Mouse (Mus musculus) midbrain, embryonic 12.5 days (tissue): Measurements from ENCODE around the gene Gfy. TPM values are rescaled to one million over a fixed set of nuclear protein-coding genes. Genes with fewer than 3 reads are reported as not detected.
A peak's percentile ranks its signal among the peaks of the same experiment; 100 is the strongest.
"Not testable (repeated sequence)": the region's sequence is repeated elsewhere in the genome, so short reads cannot be mapped to it uniquely, and the experiment has no call there.

ENCODE experiments used
- ATAC-seq: fragments of 200-750 bp; cut with Nextera tagmentation; 2 replicates; pipeline ENCODE4 v1.8.0; 2017; ENCODE audit warnings: low read depth, moderate TSS enrichment, moderate library complexity; ENCODE audit not compliant: low FRiP score
- H3K27ac ChIP-seq: fragments of 300-500 bp; sonication (generic); replicated peaks from 2 replicates; pipeline ENCODE4 v1.5.1; 2016; ENCODE audit warnings: mild to moderate bottlenecking
- H3K27me3 ChIP-seq: fragments of 300-500 bp; sonication (generic); 2 replicates; pipeline ENCODE4 v1.6.1; 2016; ENCODE audit warnings: mild to moderate bottlenecking
- H3K36me3 ChIP-seq: fragments of 300-500 bp; sonication (generic); 2 replicates; pipeline ENCODE4 v1.6.1; 2016
- H3K4me1 ChIP-seq: fragments of 300-500 bp; sonication (generic); 2 replicates; pipeline ENCODE4 v1.6.1; 2016
- H3K4me2 ChIP-seq: fragments of 300-500 bp; sonication (generic); replicated peaks from 2 replicates; pipeline ENCODE4 v1.6.1; 2016; ENCODE audit warnings: mild to moderate bottlenecking, moderate library complexity
- H3K4me3 ChIP-seq: fragments of 300-500 bp; sonication (generic); 2 replicates; pipeline ENCODE4 v1.5.1; 2016; ENCODE audit warnings: mild to moderate bottlenecking
- H3K9ac ChIP-seq: fragments of 300-500 bp; sonication (generic); replicated peaks from 2 replicates; pipeline ENCODE4 v1.6.1; 2016; ENCODE audit warnings: mild to moderate bottlenecking, moderate library complexity
- H3K9me3 ChIP-seq: fragments of 300-500 bp; sonication (generic); 2 replicates; pipeline ENCODE4 v1.6.1; 2016; ENCODE audit warnings: mild to moderate bottlenecking
- WGBS: fragments of 180-500 bp; shearing (Covaris S2); methylation state at CpG from one replicate; pipeline ENCODE4 v1.1.7; 2016; 5-methylcytosine and 5-hydroxymethylcytosine counted together
- polyA plus RNA-seq: library from polyadenylated mRNA; unstranded; fragments of >200 nt; fragmentation: Nextera tagmentation; extraction: Ambion mirVana; gene quantifications from 2 replicates; pipeline ENCODE4 v1.2.1, GENCODE M21; 2016

The Gfy gene
- polyA plus RNA-seq, 1 experiment from 2014 or later = not detected

- 5% methylated on average over 69 of the region's 69 CpGs for WGBS
- H3K4me2 ChIP-seq = peak within 1 kb of the TSS; percentile 78
- H3K4me1 ChIP-seq = peaks cover 22% of the 10 kb centered on the region
- H3K9ac ChIP-seq = peak within 1 kb of the TSS; percentile 86
- no peaks in the 10 kb centered on the region for H3K9me3 ChIP-seq
- H3K4me3 ChIP-seq = peak within 1 kb of the TSS; percentile 69
- peak; percentile 94 for ATAC-seq
- H3K27ac ChIP-seq = peak within 1 kb of the TSS; percentile 93
- H3K27me3 ChIP-seq = no peaks in the 10 kb centered on the region
- peaks cover 16% of the 10 kb centered on the region for H3K36me3 ChIP-seq
Measured at GRCm38 (mm10) chr7:45154096-45154992, 25.0 kb downstream of the Gfy start, which contains the start of the genes Pih1d1 and Aldh16a1. Gene Pih1d1, plus strand, starts transcription at chr7:45154303. Gene Aldh16a1, minus strand, starts transcription at chr7:45154584.

- ATAC-seq = no peak
- 6% methylated on average over 5 of the region's 5 CpGs for WGBS
- H3K27ac ChIP-seq = peak overlapping the region; percentile 93
- peak overlapping the region; percentile 78 for H3K4me2 ChIP-seq
- H3K27me3 ChIP-seq = no peaks in the 10 kb centered on the region
- peak overlapping the region; percentile 69 for H3K4me3 ChIP-seq
- peaks cover 22% of the 10 kb centered on the region for H3K4me1 ChIP-seq
- 0 out of 2 replicates have a peak, but pooled peaks cover 8% of the 10 kb centered on the region for H3K36me3 ChIP-seq
- no peaks in the 10 kb centered on the region for H3K9me3 ChIP-seq
- H3K9ac ChIP-seq = peak overlapping the region; percentile 86
Measured at GRCm38 (mm10) chr7:45153586-45153985, 25.8 kb downstream of the Gfy start.

- WGBS = 92% methylated on average over 2 of the region's 2 CpGs
- H3K27ac ChIP-seq, H3K27me3 ChIP-seq, ATAC-seq, H3K36me3 ChIP-seq, H3K9me3 ChIP-seq, H3K4me3 ChIP-seq, H3K9ac ChIP-seq: not testable (repeated sequence)
- H3K4me2 ChIP-seq = peak overlapping the region; percentile 78; the same call in 1 of the 2 replicates
- H3K4me1 ChIP-seq = peaks cover 22% of the 10 kb centered on the region
Measured at GRCm38 (mm10) chr7:45153052-45153451, 26.3 kb downstream of the Gfy start.

GRCm38 (mm10) chr7:45151303-45151702, 28.1 kb downstream of the Gfy start:
- H3K9ac ChIP-seq = no peak overlapping the region
- WGBS = 68% methylated on average over 11 of the region's 11 CpGs

GRCm38 (mm10) chr7:45150321-45150720, 29.0 kb downstream of the Gfy start:
- H3K27me3 ChIP-seq = no peaks in the 10 kb centered on the region
- no peaks in the 10 kb centered on the region for H3K9me3 ChIP-seq
- peaks cover 21% of the 10 kb centered on the region for H3K4me1 ChIP-seq
- no peak for ATAC-seq
- H3K9ac ChIP-seq = peak overlapping the region; percentile 17; the same call in 1 of the 2 replicates
- no peak overlapping the region for H3K4me3 ChIP-seq
- H3K4me2 ChIP-seq = no peak overlapping the region
- 0 out of 2 replicates have a peak, but pooled peaks cover 7% of the 10 kb centered on the region for H3K36me3 ChIP-seq
- 68% methylated on average over 4 of the region's 4 CpGs for WGBS
- H3K27ac ChIP-seq = no peak overlapping the region; the same call in 1 of the 2 replicates

More at GRCm38 (mm10) chr7:45151303-45151702, 28.1 kb downstream of the Gfy start:
- Histone ChIP-seq H3K27ac (no peak overlapping the region; the same call in 1 of the 2 replicates), H3K36me3 (no peaks in the 10 kb centered on the region), H3K4me1 (peaks cover 22% of the 10 kb centered on the region), H3K4me2 (no peak overlapping the region), H3K9me3 (no peaks in the 10 kb centered on the region), H3K4me3 (no peak overlapping the region), H3K27me3 (no peaks in the 10 kb centered on the region)
- ATAC-seq = no peak

- Histone ChIP-seq H3K36me3 (peaks cover 15% of the 10 kb centered on the region), H3K9me3 (no peaks in the 10 kb centered on the region), H3K27me3 (no peaks in the 10 kb centered on the region), H3K27ac (no peak overlapping the region), H3K4me3 (no peak overlapping the region), H3K4me1 (peaks cover 15% of the 10 kb centered on the region), H3K4me2 (no peak overlapping the region), H3K9ac (no peak overlapping the region)
- no peak for ATAC-seq
- 24% methylated on average over 6 of the region's 6 CpGs for WGBS
Measured at GRCm38 (mm10) chr7:45149545-45149944, 29.8 kb downstream of the Gfy start.

- 0 out of 2 replicates have a peak overlapping the region, but pooled peaks have one; percentile 11 for H3K9ac ChIP-seq
- no peak for ATAC-seq
- 65% methylated on average over 4 of the region's 4 CpGs for WGBS
Measured at GRCm38 (mm10) chr7:45148534-45149098, 30.8 kb downstream of the Gfy start.

DNA sequence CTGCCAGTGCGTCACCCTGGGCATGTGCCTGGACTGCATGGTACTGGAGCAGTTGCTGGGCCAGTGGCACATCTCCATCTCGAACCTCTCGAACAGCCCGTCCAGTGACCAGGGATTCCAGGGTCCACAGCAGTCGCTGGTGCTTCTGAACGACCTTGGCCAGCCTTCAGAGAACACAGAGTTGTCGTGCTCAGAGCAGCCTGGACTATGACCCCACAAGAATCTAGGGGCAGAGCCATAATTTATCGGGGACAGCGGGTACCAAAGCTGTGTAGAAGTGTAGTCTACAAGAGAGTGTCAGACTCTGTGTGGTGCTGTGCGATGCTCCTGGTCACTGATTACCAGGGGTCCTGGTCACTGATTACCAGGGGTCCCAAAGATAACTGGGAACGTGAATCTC, 31.5 kb downstream of the Gfy start:
- 94% methylated on average over 11 of the region's 11 CpGs for WGBS
- no peak overlapping the region for H3K4me2 ChIP-seq
- H3K4me3 ChIP-seq = no peak overlapping the region
- no peaks in the 10 kb centered on the region for H3K9me3 ChIP-seq
- no peak for ATAC-seq
- no peaks in the 10 kb centered on the region for H3K27me3 ChIP-seq
- H3K27ac ChIP-seq = no peak overlapping the region
- no peak overlapping the region for H3K9ac ChIP-seq
- peaks cover 9% of the 10 kb centered on the region; the same call in 1 of the 2 replicates for H3K4me1 ChIP-seq
- peaks cover 30% of the 10 kb centered on the region for H3K36me3 ChIP-seq

More at GRCm38 (mm10) chr7:45148534-45149098, 30.8 kb downstream of the Gfy start:
- Histone ChIP-seq H3K4me2 (no peak overlapping the region), H3K9me3 (no peaks in the 10 kb centered on the region), H3K4me1 (peaks cover 14% of the 10 kb centered on the region), H3K27me3 (no peaks in the 10 kb centered on the region), H3K36me3 (peaks cover 24% of the 10 kb centered on the region), H3K27ac (no peak overlapping the region), H3K4me3 (no peak overlapping the region)

GRCm38 (mm10) chr7:45147267-45147666, 32.1 kb downstream of the Gfy start:
- ATAC-seq = no peak
- no peak overlapping the region for H3K4me3 ChIP-seq
- 95% methylated on average over 11 of the region's 11 CpGs for WGBS
- no peaks in the 10 kb centered on the region for H3K9me3 ChIP-seq
- peaks cover 9% of the 10 kb centered on the region; the same call in 1 of the 2 replicates for H3K4me1 ChIP-seq
- H3K27me3 ChIP-seq = no peaks in the 10 kb centered on the region
- peaks cover 36% of the 10 kb centered on the region for H3K36me3 ChIP-seq
- no peak overlapping the region for H3K9ac ChIP-seq
- H3K4me2 ChIP-seq = no peak overlapping the region
- H3K27ac ChIP-seq = no peak overlapping the region

DNA sequence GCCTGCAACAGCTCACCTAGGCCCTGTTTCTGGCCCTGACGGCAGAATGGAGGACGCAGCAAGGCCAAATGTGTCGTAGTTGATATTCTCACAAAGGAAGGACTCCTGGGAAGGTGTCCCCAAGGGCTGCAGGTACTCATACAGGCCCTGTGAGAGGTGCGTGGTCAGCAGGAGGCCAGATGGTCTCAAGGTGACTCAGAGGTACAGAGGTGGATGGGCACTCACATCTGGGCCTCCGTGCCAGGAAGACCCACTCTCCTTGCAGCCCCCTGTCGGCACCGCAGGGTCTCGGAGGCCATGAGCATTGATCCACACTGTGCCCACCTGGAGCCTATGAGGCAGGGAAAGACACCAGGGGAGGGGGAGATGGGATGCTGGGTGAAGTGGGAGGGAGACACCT, 33.9 kb downstream of the Gfy start:
- Histone ChIP-seq H3K9me3 (no peaks in the 10 kb centered on the region), H3K4me3 (no peak overlapping the region), H3K4me2 (no peak overlapping the region), H3K36me3 (peaks cover 48% of the 10 kb centered on the region), H3K4me1 (peaks cover 4% of the 10 kb centered on the region; the same call in 1 of the 2 replicates), H3K9ac (0 out of 2 replicates have a peak overlapping the region, but pooled peaks have one; percentile 7), H3K27ac (no peak overlapping the region), H3K27me3 (no peaks in the 10 kb centered on the region)
- WGBS = 96% methylated on average over 8 of the region's 8 CpGs
- ATAC-seq = no peak

DNA sequence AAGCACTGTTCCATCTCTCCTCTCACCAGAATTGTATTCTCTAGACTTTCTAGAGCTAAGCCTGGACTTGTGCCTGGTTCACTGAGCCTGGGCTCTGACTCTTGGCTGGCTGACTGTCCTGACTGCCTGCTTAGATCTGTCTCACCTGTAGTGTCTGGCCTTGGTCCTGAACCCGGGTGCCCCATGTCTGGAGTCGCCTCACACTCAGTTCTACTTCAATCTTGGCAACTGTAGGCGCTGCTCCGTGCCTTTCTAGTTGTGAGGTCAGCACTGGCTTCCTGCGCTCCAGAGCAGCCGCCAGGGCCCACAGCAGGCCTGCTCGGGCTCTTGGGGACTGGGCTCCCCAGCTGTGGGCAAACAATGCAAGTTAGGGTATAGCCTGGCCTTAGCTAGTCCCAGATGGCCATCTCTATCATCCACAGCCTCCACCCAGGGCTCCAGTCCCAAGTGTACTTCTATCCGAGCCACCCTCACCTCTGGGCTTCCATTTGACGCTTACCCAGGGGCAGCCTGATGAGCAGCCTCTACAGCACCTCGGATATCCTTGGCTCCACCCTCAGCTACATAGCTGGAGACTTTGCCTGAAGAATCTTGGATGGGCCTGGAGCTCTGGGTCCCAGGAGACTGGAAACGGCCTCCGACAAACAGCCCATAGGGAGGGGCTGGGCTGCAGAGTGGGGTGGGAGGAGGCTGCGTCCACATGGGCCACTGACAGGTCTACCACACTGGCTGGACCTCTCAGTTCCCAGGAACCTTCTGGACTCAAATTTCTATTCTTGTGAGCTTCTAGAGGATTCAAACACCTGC, 34.8 kb downstream of the Gfy start:
- H3K4me1 ChIP-seq = peaks cover 1% of the 10 kb centered on the region; the same call in 1 of the 2 replicates
- H3K27ac ChIP-seq = no peak overlapping the region
- no peak overlapping the region for H3K9ac ChIP-seq
- H3K36me3 ChIP-seq = peaks cover 48% of the 10 kb centered on the region
- no peak for ATAC-seq
- no peak overlapping the region for H3K4me2 ChIP-seq
- 90% methylated on average over 13 of the region's 13 CpGs for WGBS
- no peak overlapping the region for H3K4me3 ChIP-seq
- H3K27me3 ChIP-seq = no peaks in the 10 kb centered on the region
- no peaks in the 10 kb centered on the region for H3K9me3 ChIP-seq
